Mouse (Mus musculus): ENCODE results near the gene Spatc1l. TPM values are rescaled to one million over a fixed set of nuclear protein-coding genes. Genes with fewer than 3 reads are reported as not detected.

The Spatc1l gene
- polyA plus RNA-seq, 1 experiment: not detected

DNA sequence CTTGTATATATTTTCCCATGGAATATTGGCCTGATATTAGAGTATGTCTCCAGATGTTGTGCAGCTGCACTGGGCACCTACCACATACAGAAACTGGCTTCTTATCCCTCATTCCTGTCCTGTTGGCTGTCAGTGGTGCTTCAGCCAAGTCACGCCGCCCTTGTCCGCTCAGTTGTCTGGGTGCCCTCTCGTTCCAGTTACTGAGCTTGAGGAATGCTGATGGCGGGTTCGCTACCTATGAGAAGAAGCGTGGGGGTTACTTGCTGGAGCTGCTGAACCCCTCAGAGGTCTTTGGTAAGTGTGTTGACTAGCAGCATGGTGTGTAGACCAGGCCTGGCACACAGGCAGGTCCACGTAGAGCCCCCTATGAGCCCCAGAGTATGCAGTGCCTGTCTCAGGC, 15.5 kb upstream of the Spatc1l start:
- no peak overlapping the region for H3K27ac ChIP-seq (ENCODE audit: insufficient read depth, low read length)
- no peak for TF ChIP-seq POLR2A (IDR thresholded peaks at IDR 0.05; ENCODE audit: low read depth, low read length)
- TF ChIP-seq CTCF (IDR thresholded peaks at IDR 0.05; ENCODE audit: borderline replicate concordance, insufficient read depth, low read length): no peak
- H3K4me3 ChIP-seq (ENCODE audit: insufficient read depth, low read length): no peak overlapping the region
- no peaks in the 10 kb centered on the region for H3K4me1 ChIP-seq (ENCODE audit: control insufficient read depth, insufficient read depth, low read length)

DNA sequence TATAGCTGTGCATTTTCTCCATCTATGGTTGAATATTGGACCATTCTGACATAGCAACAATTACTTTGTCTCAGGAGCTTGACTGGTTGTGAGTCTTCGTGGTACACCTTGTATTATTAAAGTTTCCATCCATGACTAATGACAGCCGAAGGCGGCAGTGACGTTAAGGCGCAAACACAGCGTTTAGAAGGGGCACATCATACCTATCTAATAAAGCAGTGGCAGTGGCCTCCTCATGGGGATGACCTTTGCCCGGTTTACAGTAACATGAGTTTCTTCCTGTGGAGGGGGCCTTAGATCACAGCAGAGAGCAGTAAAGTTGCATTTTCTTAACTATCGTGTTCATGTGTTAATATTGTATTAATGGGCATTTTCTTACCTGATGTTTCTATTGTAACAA, 13.9 kb upstream of the Spatc1l start:
- Histone ChIP-seq H3K4me1 (ENCODE audit: control insufficient read depth, insufficient read depth, low read length) (no peaks in the 10 kb centered on the region), H3K4me3 (ENCODE audit: insufficient read depth, low read length) (no peak overlapping the region), H3K27ac (ENCODE audit: insufficient read depth, low read length) (no peak overlapping the region)

DNA sequence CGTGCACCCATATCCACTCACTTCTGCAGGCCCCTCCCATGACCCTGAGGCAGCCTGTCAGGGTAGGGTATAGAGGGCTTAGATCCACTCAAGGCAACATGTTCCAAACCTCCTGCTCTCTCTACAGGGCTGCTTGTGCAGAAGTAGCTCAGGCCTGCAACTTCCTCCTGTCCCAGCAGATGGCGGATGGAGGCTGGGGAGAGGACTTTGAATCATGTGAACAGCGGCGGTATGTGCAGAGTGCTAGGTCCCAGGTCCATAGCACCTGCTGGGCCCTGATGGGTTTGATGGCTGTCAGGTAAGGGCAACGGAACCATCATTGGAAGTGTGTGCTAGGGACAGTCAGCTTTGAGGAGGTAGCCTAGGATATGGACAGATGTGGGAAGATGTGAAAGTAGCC, 11.6 kb upstream of the Spatc1l start:
- no peak overlapping the region for H3K27ac ChIP-seq (ENCODE audit: insufficient read depth, low read length)
- TF ChIP-seq POLR2A (IDR thresholded peaks at IDR 0.05; ENCODE audit: low read depth, low read length) (no peak), CTCF (IDR thresholded peaks at IDR 0.05; ENCODE audit: borderline replicate concordance, insufficient read depth, low read length) (peak; percentile 35; the same call in 1 of the 2 replicates)

More for the DNA sequence above, 13.9 kb upstream of the Spatc1l start:
- no peak for TF ChIP-seq CTCF (IDR thresholded peaks at IDR 0.05; ENCODE audit: borderline replicate concordance, insufficient read depth, low read length)
- no peak for TF ChIP-seq POLR2A (IDR thresholded peaks at IDR 0.05; ENCODE audit: low read depth, low read length)

DNA sequence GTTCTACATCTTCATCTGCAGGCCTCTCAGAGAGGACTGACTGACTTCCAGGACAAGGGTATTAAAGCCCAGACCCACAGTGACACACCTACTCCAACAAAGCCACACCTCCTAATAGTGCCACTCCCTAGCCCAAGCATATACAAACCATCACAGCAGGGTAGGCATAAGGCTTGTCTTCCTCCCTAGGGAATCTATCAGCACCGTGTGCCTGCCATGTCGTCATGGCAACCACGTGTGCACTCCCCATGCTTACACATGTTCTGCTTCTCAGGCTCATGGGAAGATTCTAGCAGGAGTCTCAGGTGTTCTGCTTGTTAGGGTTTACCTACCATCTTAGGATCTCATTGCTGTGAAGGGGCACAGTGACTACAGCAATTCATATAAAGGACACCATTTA, 10.5 kb upstream of the Spatc1l start:
- H3K4me1 ChIP-seq (ENCODE audit: control insufficient read depth, insufficient read depth, low read length): no peaks in the 10 kb centered on the region
- H3K4me3 ChIP-seq (ENCODE audit: insufficient read depth, low read length): no peak overlapping the region
- H3K27ac ChIP-seq (ENCODE audit: insufficient read depth, low read length): no peak overlapping the region
- TF ChIP-seq POLR2A (IDR thresholded peaks at IDR 0.05; ENCODE audit: low read depth, low read length) (no peak), CTCF (IDR thresholded peaks at IDR 0.05; ENCODE audit: borderline replicate concordance, insufficient read depth, low read length) (no peak)

More for the DNA sequence above, 11.6 kb upstream of the Spatc1l start:
- H3K4me1 ChIP-seq (ENCODE audit: control insufficient read depth, insufficient read depth, low read length): no peaks in the 10 kb centered on the region
- H3K4me3 ChIP-seq (ENCODE audit: insufficient read depth, low read length): no peak overlapping the region

DNA sequence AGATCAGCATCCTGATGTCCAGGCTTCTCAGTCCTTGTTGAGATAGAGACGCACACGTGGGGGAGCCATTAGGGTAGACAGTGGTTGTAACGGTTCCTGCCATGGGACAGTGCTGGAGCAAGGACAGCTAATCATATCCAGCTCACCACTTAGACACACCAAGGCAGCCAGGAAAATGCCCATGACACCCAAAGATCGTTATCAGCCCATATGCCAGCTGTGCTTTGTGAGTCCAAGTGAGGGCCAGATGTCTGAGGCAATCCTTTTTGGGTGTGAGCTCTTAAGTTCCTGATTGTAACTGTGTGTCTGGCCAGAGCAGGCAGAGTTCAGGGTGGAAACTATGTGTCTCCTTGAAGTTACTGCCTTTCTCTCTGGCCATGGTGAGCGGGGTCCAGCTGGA, 8.0 kb upstream of the Spatc1l start:
- Histone ChIP-seq H3K4me1 (ENCODE audit: control insufficient read depth, insufficient read depth, low read length) (no peaks in the 10 kb centered on the region), H3K4me3 (ENCODE audit: insufficient read depth, low read length) (no peak overlapping the region), H3K27ac (ENCODE audit: insufficient read depth, low read length) (no peak overlapping the region)
- TF ChIP-seq POLR2A (IDR thresholded peaks at IDR 0.05; ENCODE audit: low read depth, low read length) (no peak), CTCF (IDR thresholded peaks at IDR 0.05; ENCODE audit: borderline replicate concordance, insufficient read depth, low read length) (no peak)

DNA sequence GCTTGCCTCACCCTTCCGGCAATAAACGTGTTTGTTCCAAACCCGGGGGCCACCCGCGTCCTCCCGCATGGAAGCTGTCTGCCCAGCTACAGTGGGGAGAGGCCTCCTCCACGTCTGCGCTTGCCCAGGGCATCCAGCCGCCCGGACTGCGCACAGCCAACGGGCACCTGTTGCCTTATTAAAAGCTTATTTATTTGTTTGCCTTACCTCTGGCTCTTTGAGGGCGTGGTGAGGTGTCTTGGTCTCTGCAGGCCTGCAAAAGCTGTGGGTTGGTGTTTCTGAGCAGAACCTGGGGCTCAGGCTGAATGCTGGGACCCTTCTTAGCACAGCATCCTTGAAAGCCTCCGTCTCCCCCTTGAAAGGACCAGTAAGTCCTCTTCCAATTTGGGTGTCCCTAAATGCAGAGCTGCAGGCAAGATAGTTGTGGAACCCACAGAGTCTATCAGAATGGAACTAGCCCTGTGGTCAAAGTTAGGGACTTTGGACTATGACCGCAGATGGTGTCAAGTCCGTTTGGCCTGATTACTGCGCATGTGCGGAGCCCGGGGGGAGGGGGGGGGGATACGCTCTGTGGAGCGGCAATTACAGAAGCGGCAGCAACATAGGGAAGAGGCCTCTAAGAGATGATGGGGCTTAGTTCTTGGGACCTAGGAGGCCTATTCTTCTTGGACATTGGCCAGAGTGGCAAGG, 8.1 kb downstream of the Spatc1l start:
- no peak overlapping the region for H3K27ac ChIP-seq (ENCODE audit: insufficient read depth, low read length)
- no peak overlapping the region for H3K4me3 ChIP-seq (ENCODE audit: insufficient read depth, low read length)
- H3K4me1 ChIP-seq (ENCODE audit: control insufficient read depth, insufficient read depth, low read length): no peaks in the 10 kb centered on the region
- TF ChIP-seq CTCF (IDR thresholded peaks at IDR 0.05; ENCODE audit: borderline replicate concordance, insufficient read depth, low read length): no peak
- TF ChIP-seq POLR2A (IDR thresholded peaks at IDR 0.05; ENCODE audit: low read depth, low read length): no peak

DNA sequence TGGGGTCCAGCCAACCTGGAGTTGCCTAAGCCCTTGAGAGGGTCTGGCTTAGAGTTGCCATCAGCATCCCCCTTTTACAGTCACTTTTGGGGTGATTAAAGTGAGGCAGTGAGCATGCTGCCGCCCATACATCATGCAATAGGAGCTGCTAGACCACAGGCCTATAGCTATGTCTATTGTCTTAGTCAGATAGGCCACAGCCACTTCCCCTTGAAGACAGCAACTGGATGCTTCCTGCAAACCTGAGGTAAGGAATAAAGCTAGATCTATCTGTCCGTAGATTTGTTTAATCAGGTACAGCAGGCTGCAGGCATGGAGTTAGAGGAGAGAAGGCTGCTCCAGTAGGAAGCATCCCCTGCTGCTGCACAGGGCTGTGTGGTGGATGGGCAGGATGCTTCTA, 9.0 kb downstream of the Spatc1l start:
- Histone ChIP-seq H3K27ac (ENCODE audit: insufficient read depth, low read length) (no peak overlapping the region), H3K4me3 (ENCODE audit: insufficient read depth, low read length) (no peak overlapping the region), H3K4me1 (ENCODE audit: control insufficient read depth, insufficient read depth, low read length) (no peaks in the 10 kb centered on the region)
- no peak for TF ChIP-seq POLR2A (IDR thresholded peaks at IDR 0.05; ENCODE audit: low read depth, low read length)
- TF ChIP-seq CTCF (IDR thresholded peaks at IDR 0.05; ENCODE audit: borderline replicate concordance, insufficient read depth, low read length): no peak

DNA sequence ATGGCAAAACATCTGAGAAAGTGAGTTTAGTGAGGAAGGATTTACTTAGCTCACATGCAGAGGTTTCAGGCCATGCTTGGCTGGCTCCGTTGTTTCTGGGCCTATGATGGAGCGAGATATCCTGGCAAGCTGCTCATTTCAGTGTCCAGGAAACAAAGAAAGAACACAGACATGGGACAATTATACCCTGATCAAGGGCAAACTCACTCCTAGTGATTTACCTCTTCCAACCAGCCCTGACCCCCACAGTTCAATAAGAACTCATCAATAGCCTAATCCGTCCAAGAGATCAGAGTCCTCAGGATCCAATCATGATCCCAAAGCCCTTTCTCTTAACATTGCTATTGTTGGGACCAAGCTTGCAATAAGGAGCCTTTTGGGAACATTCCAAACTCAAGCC, 10.1 kb downstream of the Spatc1l start:
- TF ChIP-seq CTCF (IDR thresholded peaks at IDR 0.05; ENCODE audit: borderline replicate concordance, insufficient read depth, low read length) (no peak), POLR2A (IDR thresholded peaks at IDR 0.05; ENCODE audit: low read depth, low read length) (no peak)
- Histone ChIP-seq H3K27ac (ENCODE audit: insufficient read depth, low read length) (no peak overlapping the region), H3K4me1 (ENCODE audit: control insufficient read depth, insufficient read depth, low read length) (no peaks in the 10 kb centered on the region), H3K4me3 (ENCODE audit: insufficient read depth, low read length) (no peak overlapping the region)

DNA sequence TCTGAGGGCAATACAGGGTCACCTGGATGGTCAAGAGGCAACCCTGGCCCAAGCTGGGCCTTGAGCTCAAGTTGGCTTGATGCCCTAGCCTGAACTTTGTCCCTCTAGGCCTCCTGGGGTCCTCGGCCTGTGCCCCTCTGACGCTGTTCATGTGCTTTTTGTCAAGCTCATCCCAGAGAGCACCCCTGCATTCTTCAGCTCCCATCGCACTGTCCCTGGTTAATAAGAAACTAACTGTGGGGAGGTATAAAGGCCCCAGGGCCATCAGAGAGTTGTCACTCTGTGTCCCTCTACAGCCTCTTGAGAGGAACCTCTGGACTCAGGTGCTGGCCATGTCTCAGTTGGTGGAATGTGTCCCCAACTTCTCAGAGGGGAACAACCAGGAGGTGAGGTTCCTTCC, 13.3 kb downstream of the Spatc1l start, which contains the start of gene Ftcd:
Gene Ftcd, plus strand, starts transcription at position 275 of the 400 bp plus-strand sequence.
- no peak for TF ChIP-seq POLR2A (IDR thresholded peaks at IDR 0.05; ENCODE audit: low read depth, low read length)
- TF ChIP-seq CTCF (IDR thresholded peaks at IDR 0.05; ENCODE audit: borderline replicate concordance, insufficient read depth, low read length): no peak
- Histone ChIP-seq H3K27ac (ENCODE audit: insufficient read depth, low read length) (no peak within 1 kb of the TSS), H3K4me1 (ENCODE audit: control insufficient read depth, insufficient read depth, low read length) (no peaks in the 10 kb centered on the region), H3K4me3 (ENCODE audit: insufficient read depth, low read length) (no peak within 1 kb of the TSS)

DNA sequence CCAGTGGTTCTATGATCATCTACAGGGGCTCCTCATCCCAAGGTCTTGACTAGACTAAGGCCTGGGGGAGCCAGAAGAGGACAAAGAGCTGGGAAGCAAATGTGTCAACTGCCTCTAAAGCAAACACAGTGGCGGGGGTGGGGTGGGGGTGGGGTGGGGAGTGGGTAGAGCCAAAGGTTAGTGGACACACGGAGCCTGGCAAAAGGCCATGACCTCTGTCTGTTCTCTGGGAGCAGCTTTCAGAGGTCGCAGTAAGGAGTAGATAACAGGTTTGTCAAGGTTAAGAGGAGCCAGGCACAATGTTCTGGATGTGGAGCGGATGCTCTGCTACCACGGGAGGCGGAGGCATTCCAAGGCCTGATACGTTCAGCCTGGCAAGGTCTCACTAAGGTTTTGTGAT, 14.8 kb downstream of the Spatc1l start:
- no peak overlapping the region for H3K27ac ChIP-seq (ENCODE audit: insufficient read depth, low read length)

More for the DNA sequence above, 14.8 kb downstream of the Spatc1l start:
- H3K4me1 ChIP-seq (ENCODE audit: control insufficient read depth, insufficient read depth, low read length): no peaks in the 10 kb centered on the region
- TF ChIP-seq POLR2A (IDR thresholded peaks at IDR 0.05; ENCODE audit: low read depth, low read length): no peak
- TF ChIP-seq CTCF (IDR thresholded peaks at IDR 0.05; ENCODE audit: borderline replicate concordance, insufficient read depth, low read length): no peak
- no peak overlapping the region for H3K4me3 ChIP-seq (ENCODE audit: insufficient read depth, low read length)

All from embryonic fibroblast, embryonic 13.5 days (primary cell).